Mouse (Mus musculus): ENCODE results near the gene Pde4b. TPM values are rescaled to one million over a fixed set of nuclear protein-coding genes. Genes with fewer than 3 reads are reported as not detected.

Pde4b gene
- polyA plus RNA-seq, 1 experiment, result 21.1 TPM

GRCm38 (mm10) chr4:102106771-102107170, 19.4 kb downstream of the Pde4b start:
- Histone ChIP-seq H3K27me3 (ENCODE audit: control insufficient read depth, insufficient read depth, low read length) (no peaks in the 10 kb centered on the region), H3K36me3 (ENCODE audit: control insufficient read depth, insufficient read depth, low read length) (no peaks in the 10 kb centered on the region), H3K4me3 (ENCODE audit: control insufficient read depth, insufficient read depth, low read length) (no peak overlapping the region), H3K27ac (ENCODE audit: control insufficient read depth, insufficient read depth, low read length) (no peak overlapping the region), H3K4me1 (replicated peaks; ENCODE audit: control insufficient read depth, insufficient read depth, low read length) (no peaks in the 10 kb centered on the region)
- no peak for TF ChIP-seq CTCF (IDR thresholded peaks at IDR 0.05; ENCODE audit: borderline replicate concordance, control insufficient read depth, extremely low read depth, insufficient read depth, low read length, poor library complexity)
- no peak for TF ChIP-seq POLR2A (IDR thresholded peaks at IDR 0.05; ENCODE audit: control insufficient read depth, extremely low read depth, insufficient read depth, low read length, poor library complexity)
- DNase-seq, result no peak
- WGBS, result 90% methylated on average over 6 of the region's 6 CpGs

- no peaks in the 10 kb centered on the region for H3K4me1 ChIP-seq (replicated peaks; ENCODE audit: control insufficient read depth, insufficient read depth, low read length)
- no peaks in the 10 kb centered on the region for H3K27me3 ChIP-seq (ENCODE audit: control insufficient read depth, insufficient read depth, low read length)
- TF ChIP-seq POLR2A (IDR thresholded peaks at IDR 0.05; ENCODE audit: control insufficient read depth, extremely low read depth, insufficient read depth, low read length, poor library complexity) (no peak), CTCF (IDR thresholded peaks at IDR 0.05; ENCODE audit: borderline replicate concordance, control insufficient read depth, extremely low read depth, insufficient read depth, low read length, poor library complexity) (no peak)
- H3K36me3 ChIP-seq (ENCODE audit: control insufficient read depth, insufficient read depth, low read length), result no peaks in the 10 kb centered on the region
- no peak overlapping the region for H3K4me3 ChIP-seq (ENCODE audit: control insufficient read depth, insufficient read depth, low read length)
- 77% methylated on average over 3 of the region's 3 CpGs for WGBS
- no peak for DNase-seq
- H3K27ac ChIP-seq (ENCODE audit: control insufficient read depth, insufficient read depth, low read length), result no peak overlapping the region
Measured at GRCm38 (mm10) chr4:102119454-102119853, 32.1 kb downstream of the Pde4b start.

GRCm38 (mm10) chr4:102136366-102136849, 49.1 kb downstream of the Pde4b start:
- H3K27me3 ChIP-seq (ENCODE audit: control insufficient read depth, insufficient read depth, low read length), result no peaks in the 10 kb centered on the region
- no peaks in the 10 kb centered on the region for H3K4me1 ChIP-seq (replicated peaks; ENCODE audit: control insufficient read depth, insufficient read depth, low read length)
- H3K27ac ChIP-seq (ENCODE audit: control insufficient read depth, insufficient read depth, low read length), result no peak overlapping the region
- no peak overlapping the region for H3K4me3 ChIP-seq (ENCODE audit: control insufficient read depth, insufficient read depth, low read length)
- 76% methylated on average over 3 of the region's 3 CpGs for WGBS
- DNase-seq, result no peak
- TF ChIP-seq CTCF (IDR thresholded peaks at IDR 0.05; ENCODE audit: borderline replicate concordance, control insufficient read depth, extremely low read depth, insufficient read depth, low read length, poor library complexity) (no peak), POLR2A (IDR thresholded peaks at IDR 0.05; ENCODE audit: control insufficient read depth, extremely low read depth, insufficient read depth, low read length, poor library complexity) (no peak)
- no peaks in the 10 kb centered on the region for H3K36me3 ChIP-seq (ENCODE audit: control insufficient read depth, insufficient read depth, low read length)

- Histone ChIP-seq H3K27ac (ENCODE audit: control insufficient read depth, insufficient read depth, low read length) (no peak overlapping the region), H3K4me3 (ENCODE audit: control insufficient read depth, insufficient read depth, low read length) (no peak overlapping the region), H3K27me3 (ENCODE audit: control insufficient read depth, insufficient read depth, low read length) (no peaks in the 10 kb centered on the region), H3K36me3 (ENCODE audit: control insufficient read depth, insufficient read depth, low read length) (no peaks in the 10 kb centered on the region), H3K4me1 (replicated peaks; ENCODE audit: control insufficient read depth, insufficient read depth, low read length) (no peaks in the 10 kb centered on the region)
- TF ChIP-seq CTCF (IDR thresholded peaks at IDR 0.05; ENCODE audit: borderline replicate concordance, control insufficient read depth, extremely low read depth, insufficient read depth, low read length, poor library complexity), result no peak
- TF ChIP-seq POLR2A (IDR thresholded peaks at IDR 0.05; ENCODE audit: control insufficient read depth, extremely low read depth, insufficient read depth, low read length, poor library complexity), result no peak
- no peak for DNase-seq
- 78% methylated on average over 4 of the region's 4 CpGs for WGBS
Measured at GRCm38 (mm10) chr4:102138346-102138745, 51.0 kb downstream of the Pde4b start.

- Histone ChIP-seq H3K4me1 (replicated peaks; ENCODE audit: control insufficient read depth, insufficient read depth, low read length) (no peaks in the 10 kb centered on the region), H3K4me3 (ENCODE audit: control insufficient read depth, insufficient read depth, low read length) (no peak overlapping the region), H3K36me3 (ENCODE audit: control insufficient read depth, insufficient read depth, low read length) (no peaks in the 10 kb centered on the region), H3K27ac (ENCODE audit: control insufficient read depth, insufficient read depth, low read length) (no peak overlapping the region), H3K27me3 (ENCODE audit: control insufficient read depth, insufficient read depth, low read length) (no peaks in the 10 kb centered on the region)
- no peak for DNase-seq
- whole genome bisulfite sequencing, result 96% methylated on average over 3 of the region's 3 CpGs
- TF ChIP-seq CTCF (IDR thresholded peaks at IDR 0.05; ENCODE audit: borderline replicate concordance, control insufficient read depth, extremely low read depth, insufficient read depth, low read length, poor library complexity), result no peak
- TF ChIP-seq POLR2A (IDR thresholded peaks at IDR 0.05; ENCODE audit: control insufficient read depth, extremely low read depth, insufficient read depth, low read length, poor library complexity), result no peak
Measured at GRCm38 (mm10) chr4:102141241-102141640, 53.9 kb downstream of the Pde4b start.

GRCm38 (mm10) chr4:102148766-102149165, 61.4 kb downstream of the Pde4b start:
- no peak for DNase-seq
- no peak for TF ChIP-seq CTCF (IDR thresholded peaks at IDR 0.05; ENCODE audit: borderline replicate concordance, control insufficient read depth, extremely low read depth, insufficient read depth, low read length, poor library complexity)
- no peak for TF ChIP-seq POLR2A (IDR thresholded peaks at IDR 0.05; ENCODE audit: control insufficient read depth, extremely low read depth, insufficient read depth, low read length, poor library complexity)
- H3K4me1 ChIP-seq (replicated peaks; ENCODE audit: control insufficient read depth, insufficient read depth, low read length), result no peaks in the 10 kb centered on the region
- no peaks in the 10 kb centered on the region for H3K36me3 ChIP-seq (ENCODE audit: control insufficient read depth, insufficient read depth, low read length)
- no peak overlapping the region for H3K4me3 ChIP-seq (ENCODE audit: control insufficient read depth, insufficient read depth, low read length)
- H3K27ac ChIP-seq (ENCODE audit: control insufficient read depth, insufficient read depth, low read length), result no peak overlapping the region
- H3K27me3 ChIP-seq (ENCODE audit: control insufficient read depth, insufficient read depth, low read length), result no peaks in the 10 kb centered on the region
- WGBS, result 87% methylated on average over 4 of the region's 4 CpGs

- H3K4me1 ChIP-seq (replicated peaks; ENCODE audit: control insufficient read depth, insufficient read depth, low read length), result no peaks in the 10 kb centered on the region
- H3K36me3 ChIP-seq (ENCODE audit: control insufficient read depth, insufficient read depth, low read length), result no peaks in the 10 kb centered on the region
- TF ChIP-seq POLR2A (IDR thresholded peaks at IDR 0.05; ENCODE audit: control insufficient read depth, extremely low read depth, insufficient read depth, low read length, poor library complexity), result no peak
- no peak for TF ChIP-seq CTCF (IDR thresholded peaks at IDR 0.05; ENCODE audit: borderline replicate concordance, control insufficient read depth, extremely low read depth, insufficient read depth, low read length, poor library complexity)
- H3K27ac ChIP-seq (ENCODE audit: control insufficient read depth, insufficient read depth, low read length), result no peak overlapping the region
- H3K27me3 ChIP-seq (ENCODE audit: control insufficient read depth, insufficient read depth, low read length), result no peaks in the 10 kb centered on the region
- DNase-seq, result no peak
- no peak overlapping the region for H3K4me3 ChIP-seq (ENCODE audit: control insufficient read depth, insufficient read depth, low read length)
Measured at GRCm38 (mm10) chr4:102159178-102159577, 71.8 kb downstream of the Pde4b start.

Measured in thymus, adult 2 months (tissue).